In genomic region chr10:84554291-84555009, GRCm38 (mm10) we compare ENCODE assay signal across 12 mouse cellular contexts. TPM values are rescaled to one million over a fixed set of nuclear protein-coding genes. Genes with fewer than 3 reads are reported as not detected.
DNase-seq lines count a peak whose midpoint lies in the region; ATAC-seq and TF ChIP-seq lines count a peak whose summit lies in the region.
"Had no signal": no experiment of that assay in that cellular context is flagged by ENCODE, and none has a peak within 500 bp of the region (broad histone marks: within the 10 kb centered on the region; RNA-seq: fewer than 3 reads in every experiment).

No protein-coding gene starts in this region.

- H3K4me1 ChIP-seq in lung, embryonic 15.5 days: peaks cover 3% of the 10 kb centered on the region; the same call in 1 of the 2 replicates
- H3K4me1 ChIP-seq in lung, adult 2 months (ENCODE audit: control insufficient read depth, insufficient read depth, low read length): no peaks in the 10 kb centered on the region
- H3K4me1 ChIP-seq in kidney, embryonic 15.5 days: peaks cover 6% of the 10 kb centered on the region
- no peaks in the 10 kb centered on the region for H3K4me1 ChIP-seq in forebrain, embryonic 11.5 days (replicated peaks; ENCODE audit: control insufficient read depth, insufficient read depth, low read length)

- peak; percentile 62; the same call in 1 of the 2 replicates for ATAC-seq in lung, embryonic 15.5 days (ENCODE audit: borderline replicate concordance, extremely low read depth, low FRiP score, low TSS enrichment)
- peak; percentile 89 for ATAC-seq in kidney, embryonic 15.5 days (replicated peaks; ENCODE audit: low FRiP score)
- ATAC-seq in monocyte, adult 5-6 weeks (replicated peaks; ENCODE audit: insufficient number of reproducible peaks, low FRiP score, low TSS enrichment, poor library complexity, severe bottlenecking): peak; percentile 23; the same call in 1 of the 2 replicates
- ATAC-seq in forebrain, embryonic 11.5 days (replicated peaks; ENCODE audit: low FRiP score): no peak

- no peak overlapping the region for H3K4me3 ChIP-seq in lung, embryonic 15.5 days
- no peak overlapping the region for H3K4me3 ChIP-seq in lung, adult 2 months (replicated peaks; ENCODE audit: extremely low read depth, low read depth, low read length)
- no peak overlapping the region for H3K4me3 ChIP-seq in kidney, embryonic 15.5 days (replicated peaks)
- no peak overlapping the region for H3K4me3 ChIP-seq in forebrain, embryonic 11.5 days (ENCODE audit: low read depth, low read length)
- H3K4me3 ChIP-seq: heart, embryonic 10.5 days had no signal

- H3K9ac ChIP-seq in lung, embryonic 15.5 days: no peak overlapping the region
- H3K9ac ChIP-seq in kidney, embryonic 15.5 days: no peak overlapping the region
- no peak overlapping the region for H3K9ac ChIP-seq in forebrain, embryonic 11.5 days (ENCODE audit: low read length)

- 20% methylated on average over 6 of the region's 6 CpGs for WGBS in lung, embryonic 15.5 days
- 35% methylated on average over 6 of the region's 6 CpGs for WGBS in lung, adult 2 months
- WGBS in kidney, embryonic 15.5 days: 39% methylated on average over 6 of the region's 6 CpGs
- 38% methylated on average over 6 of the region's 6 CpGs for WGBS in forebrain, embryonic 11.5 days

- no peak for TF ChIP-seq POLR2A in lung, adult 2 months (IDR thresholded peaks at IDR 0.05; ENCODE audit: borderline replicate concordance, extremely low read depth, low read depth, low read length)

- no peak for DNase-seq in lung, adult 2 months
- peak; percentile 99 for DNase-seq in ES-CJ7 (ENCODE audit: low read depth, low spot score)
- DNase-seq in gastrocnemius, adult 8-10 months (ENCODE audit: low spot score in 2 of 2): no peak
- DNase-seq in forebrain, embryonic 11.5 days (ENCODE audit: low spot score): no peak
- no peak for DNase-seq in cerebellum, postnatal 36 days
- DNase-seq: cerebellum, adult 18-20 months; lung, postnatal 4 days; right cerebral cortex, postnatal 25 days had no signal

- H3K4me2 ChIP-seq in lung, embryonic 15.5 days: no peak overlapping the region
- no peak overlapping the region for H3K4me2 ChIP-seq in kidney, embryonic 15.5 days
- no peak overlapping the region for H3K4me2 ChIP-seq in forebrain, embryonic 11.5 days (ENCODE audit: low read depth, low read length, severe bottlenecking)

- H3K27me3 ChIP-seq in lung, embryonic 15.5 days: no peaks in the 10 kb centered on the region
- no peaks in the 10 kb centered on the region for H3K27me3 ChIP-seq in kidney, embryonic 15.5 days
- no peaks in the 10 kb centered on the region for H3K27me3 ChIP-seq in forebrain, embryonic 11.5 days (ENCODE audit: control insufficient read depth, insufficient read depth, low read length)

- peak overlapping the region; percentile 27 for H3K27ac ChIP-seq in lung, embryonic 15.5 days
- H3K27ac ChIP-seq in kidney, embryonic 15.5 days: peak overlapping the region; percentile 78
- H3K27ac ChIP-seq in forebrain, embryonic 11.5 days (ENCODE audit: low read depth, low read length): no peak overlapping the region
- H3K27ac ChIP-seq: heart, embryonic 10.5 days had no signal

- no peak for TF ChIP-seq CTCF in lung, adult 2 months (IDR thresholded peaks at IDR 0.05; ENCODE audit: insufficient read depth, low read length)

- no peaks in the 10 kb centered on the region for H3K36me3 ChIP-seq in lung, embryonic 15.5 days
- no peaks in the 10 kb centered on the region for H3K36me3 ChIP-seq in kidney, embryonic 15.5 days
- H3K36me3 ChIP-seq in forebrain, embryonic 11.5 days (ENCODE audit: control insufficient read depth, insufficient read depth, low read length): no peaks in the 10 kb centered on the region
- H3K36me3 ChIP-seq: heart, embryonic 10.5 days had no signal

- no peaks in the 10 kb centered on the region for H3K9me3 ChIP-seq in lung, embryonic 15.5 days
- H3K9me3 ChIP-seq in kidney, embryonic 15.5 days (replicated peaks): peaks cover 5% of the 10 kb centered on the region; the same call in 1 of the 2 replicates
- peaks cover 3% of the 10 kb centered on the region; the same call in 1 of the 2 replicates for H3K9me3 ChIP-seq in forebrain, embryonic 11.5 days (ENCODE audit: control insufficient read depth, low read length)
- H3K9me3 ChIP-seq: heart, embryonic 10.5 days had no signal

RNA-seq across cellular contexts. Expression of gene Ckap4, which starts 20.6 kb away (rescaled TPM):
- 141 and 144 TPM in 2 replicates for polyA plus RNA-seq in lung, embryonic 15.5 days (2015; fragmentation: Nextera tagmentation; extraction: Ambion mirVana)
- 20.9 and 26.5 TPM in 2 replicates for polyA plus RNA-seq in lung, adult 2 months (2012; rRNA removed)
- 89.9 and 94.3 TPM in 2 replicates for polyA plus RNA-seq in kidney, embryonic 15.5 days (2015; fragmentation: Nextera tagmentation; extraction: Ambion mirVana)
- total RNA-seq in monocyte, adult 5-6 weeks (2017): 11.0 to 16.6 TPM (median 12.2 TPM) in 3 replicates
- 1 to 10 TPM; 5.3 to 7.8 (median 5.7) TPM for total RNA-seq in gastrocnemius, adult 8-10 months (2022)
- polyA plus RNA-seq in forebrain, embryonic 11.5 days (2014; fragmentation: Nextera tagmentation; extraction: Ambion mirVana): 68.0 and 77.4 TPM in 2 replicates

RNA-seq across cellular contexts. Expression of gene Tcp11l2, which starts 22.0 kb away (rescaled TPM):
- 24.4 and 29.0 TPM in 2 replicates for polyA plus RNA-seq in lung, embryonic 15.5 days (2015; fragmentation: Nextera tagmentation; extraction: Ambion mirVana)
- 65.6 and 97.0 TPM in 2 replicates for polyA plus RNA-seq in lung, adult 2 months (2012; rRNA removed)
- 15.3 and 16.8 TPM in 2 replicates for polyA plus RNA-seq in kidney, embryonic 15.5 days (2015; fragmentation: Nextera tagmentation; extraction: Ambion mirVana)
- total RNA-seq in monocyte, adult 5-6 weeks (2017): 38.5 to 76.5 TPM (median 57.3 TPM) in 3 replicates
- total RNA-seq in gastrocnemius, adult 8-10 months (2022): 10 to 100 TPM; 31.0 to 44.5 (median 39.1) TPM
- 4.9 and 5.1 TPM in 2 replicates for polyA plus RNA-seq in forebrain, embryonic 11.5 days (2014; fragmentation: Nextera tagmentation; extraction: Ambion mirVana)
